Mouse (Mus musculus) C3H10T1/2 (cell line): ENCODE measurements around the gene Kcnmb2. TPM values are rescaled to one million over a fixed set of nuclear protein-coding genes. Genes with fewer than 3 reads are reported as not detected.

ENCODE experiments used
- polyA plus RNA-seq, 2 experiments: library from polyadenylated mRNA; unstranded; fragments of >200 nt; fragmentation: generic; extraction: Trizol; gene quantifications; one replicate each; pipeline ENCODE4 v1.2.1; 2012; ENCODE audit warnings: missing spikeins in 2 of 2

Kcnmb2 gene
- not detected for polyA plus RNA-seq

DNA sequence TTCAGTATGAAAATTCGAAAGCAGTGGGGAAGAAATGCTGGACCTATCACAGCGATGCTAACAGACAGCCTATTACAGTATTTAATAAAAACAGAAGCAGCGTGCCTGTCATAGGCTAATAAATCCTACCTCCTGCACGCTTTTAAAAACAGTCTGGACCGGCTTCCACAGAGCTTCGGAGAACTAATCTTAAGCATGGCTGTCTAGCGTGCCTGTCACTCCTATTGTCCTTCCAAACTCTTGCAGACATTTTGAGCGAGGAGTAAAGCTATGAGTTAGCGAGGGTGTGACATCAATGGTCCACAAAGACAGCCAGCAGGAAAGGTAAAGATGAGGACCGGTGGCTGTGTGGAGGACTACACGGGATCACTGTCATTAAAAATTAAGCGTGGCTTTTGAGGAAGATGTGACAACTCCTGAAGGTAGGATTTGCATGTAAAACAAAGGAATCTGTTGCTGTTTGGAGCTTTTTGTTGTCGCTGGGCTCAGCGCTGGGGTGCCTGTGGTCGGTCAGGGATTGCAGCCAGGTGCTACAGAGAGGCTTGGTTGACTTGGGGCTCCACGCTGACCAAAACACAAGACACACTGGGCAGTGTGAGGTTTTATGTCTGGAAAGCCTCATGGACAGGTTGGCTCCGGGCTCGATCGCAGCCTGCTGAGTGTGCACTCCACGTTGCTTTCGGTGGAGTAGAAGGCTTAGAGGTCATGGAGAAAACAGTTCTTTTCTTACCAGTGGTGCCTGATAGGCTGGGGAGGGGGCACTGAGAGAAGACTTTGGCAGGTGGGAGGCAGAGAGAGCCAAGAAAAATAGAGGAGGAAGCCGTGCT lies at the start of gene Kcnmb2:
Kcnmb2 (plus strand) TSS at position 4 of the 827 bp plus-strand sequence.

